ENCODE assay signal across 11 mouse cellular contexts in genomic region chr2:34106245-34106644, GRCm38 (mm10).
A peak's percentile ranks its signal among the peaks of the same experiment; 100 is the strongest.
DNase-seq lines count a peak whose midpoint lies in the region; ATAC-seq and TF ChIP-seq lines count a peak whose summit lies in the region.
"Had no signal": no experiment of that assay in that cellular context is flagged by ENCODE, and none has a peak within 500 bp of the region (broad histone marks: within the 10 kb centered on the region; RNA-seq: fewer than 3 reads in every experiment).

No protein-coding gene starts in this region.

- H3K4me3 ChIP-seq in lung, embryonic 15.5 days = no peak overlapping the region
- no peak overlapping the region for H3K4me3 ChIP-seq in lung, adult 2 months (replicated peaks; ENCODE audit: extremely low read depth, low read depth, low read length)
- H3K4me3 ChIP-seq in forebrain, embryonic 15.5 days = peak overlapping the region; percentile 6
- H3K4me3 ChIP-seq in limb, embryonic 11.5 days (ENCODE audit: low read depth, low read length) = no peak overlapping the region
- H3K4me3 ChIP-seq in neural tube, embryonic 13.5 days = peak overlapping the region; percentile 14; the same call in 1 of the 2 replicates
- no peak overlapping the region for H3K4me3 ChIP-seq in liver, postnatal 0 days (ENCODE audit: low read depth, low read length)

- no peak for DNase-seq in lung, adult 2 months
- DNase-seq in limb, embryonic 11.5 days (ENCODE audit: low spot score) = no peak
- no peak for DNase-seq in right cerebral cortex, postnatal 14 days
- DNase-seq in liver, postnatal 0 days = no peak
- DNase-seq in layer of hippocampus, postnatal 36 days = no peak
- DNase-seq: gastrocnemius, postnatal 25 days; heart, postnatal 4 days; lung, postnatal 10 days had no signal

- peaks cover 12% of the 10 kb centered on the region for H3K4me1 ChIP-seq in lung, embryonic 15.5 days
- H3K4me1 ChIP-seq in lung, adult 2 months (ENCODE audit: control insufficient read depth, insufficient read depth, low read length) = no peaks in the 10 kb centered on the region
- peaks cover 38% of the 10 kb centered on the region for H3K4me1 ChIP-seq in forebrain, embryonic 15.5 days
- peaks cover 21% of the 10 kb centered on the region for H3K4me1 ChIP-seq in limb, embryonic 11.5 days (ENCODE audit: control insufficient read depth, insufficient read depth, low read length)
- H3K4me1 ChIP-seq in neural tube, embryonic 13.5 days (replicated peaks) = peaks cover 46% of the 10 kb centered on the region
- no peaks in the 10 kb centered on the region for H3K4me1 ChIP-seq in liver, postnatal 0 days (ENCODE audit: insufficient read depth)

- WGBS in lung, embryonic 15.5 days = 44% methylated on average over 9 of the region's 9 CpGs
- WGBS in lung, adult 2 months = 66% methylated on average over 9 of the region's 9 CpGs
- 9% methylated on average over 9 of the region's 9 CpGs for WGBS in forebrain, embryonic 15.5 days
- WGBS in limb, embryonic 11.5 days = 27% methylated on average over 9 of the region's 9 CpGs
- WGBS in neural tube, embryonic 13.5 days = 15% methylated on average over 9 of the region's 9 CpGs
- 80% methylated on average over 9 of the region's 9 CpGs for WGBS in liver, postnatal 0 days (ENCODE audit: insufficient replicate concordance)

- TF ChIP-seq POLR2A in lung, adult 2 months (IDR thresholded peaks at IDR 0.05; ENCODE audit: borderline replicate concordance, extremely low read depth, low read depth, low read length) = no peak

- no peak for TF ChIP-seq CTCF in lung, adult 2 months (IDR thresholded peaks at IDR 0.05; ENCODE audit: insufficient read depth, low read length)
- no peak for TF ChIP-seq CTCF in liver, postnatal 0 days (IDR thresholded peaks at IDR 0.05; ENCODE audit: low read depth)

- H3K36me3 ChIP-seq in lung, embryonic 15.5 days = no peaks in the 10 kb centered on the region
- no peaks in the 10 kb centered on the region for H3K36me3 ChIP-seq in forebrain, embryonic 15.5 days
- H3K36me3 ChIP-seq in limb, embryonic 11.5 days (ENCODE audit: control insufficient read depth, insufficient read depth, low read length) = no peaks in the 10 kb centered on the region
- H3K36me3 ChIP-seq in neural tube, embryonic 13.5 days = no peaks in the 10 kb centered on the region
- H3K36me3 ChIP-seq in liver, postnatal 0 days (replicated peaks; ENCODE audit: insufficient read depth, low read length) = no peaks in the 10 kb centered on the region

- H3K27me3 ChIP-seq in lung, embryonic 15.5 days = 0 out of 2 replicates have a peak, but pooled peaks cover 7% of the 10 kb centered on the region
- H3K27me3 ChIP-seq in forebrain, embryonic 15.5 days = peaks cover 35% of the 10 kb centered on the region; the same call in 1 of the 2 replicates
- H3K27me3 ChIP-seq in limb, embryonic 11.5 days (ENCODE audit: control insufficient read depth, insufficient read depth, low read length) = peaks cover 6% of the 10 kb centered on the region; the same call in 1 of the 2 replicates
- H3K27me3 ChIP-seq in neural tube, embryonic 13.5 days = no peaks in the 10 kb centered on the region
- no peaks in the 10 kb centered on the region for H3K27me3 ChIP-seq in liver, postnatal 0 days (ENCODE audit: insufficient read depth, low read length)

- H3K27ac ChIP-seq in lung, embryonic 15.5 days = no peak overlapping the region
- H3K27ac ChIP-seq in forebrain, embryonic 15.5 days (replicated peaks) = peak overlapping the region; percentile 85
- no peak overlapping the region for H3K27ac ChIP-seq in limb, embryonic 11.5 days (replicated peaks; ENCODE audit: low read depth, low read length)
- peak overlapping the region; percentile 93 for H3K27ac ChIP-seq in neural tube, embryonic 13.5 days (replicated peaks)
- H3K27ac ChIP-seq in liver, postnatal 0 days (ENCODE audit: low read depth) = no peak overlapping the region

- H3K4me2 ChIP-seq in lung, embryonic 15.5 days = peak overlapping the region; percentile 39
- H3K4me2 ChIP-seq in forebrain, embryonic 15.5 days (replicated peaks) = peak overlapping the region; percentile 32
- peak overlapping the region; percentile 29 for H3K4me2 ChIP-seq in limb, embryonic 11.5 days (ENCODE audit: low read depth, severe bottlenecking)
- H3K4me2 ChIP-seq in neural tube, embryonic 13.5 days = peak overlapping the region; percentile 47
- no peak overlapping the region for H3K4me2 ChIP-seq in liver, postnatal 0 days (ENCODE audit: low read depth, low read length)

- H3K9ac ChIP-seq in lung, embryonic 15.5 days = no peak overlapping the region
- H3K9ac ChIP-seq in forebrain, embryonic 15.5 days (replicated peaks) = peak overlapping the region; percentile 22
- no peak overlapping the region for H3K9ac ChIP-seq in limb, embryonic 11.5 days (ENCODE audit: low read length)
- peak overlapping the region; percentile 59 for H3K9ac ChIP-seq in neural tube, embryonic 13.5 days
- H3K9ac ChIP-seq in liver, postnatal 0 days (replicated peaks) = no peak overlapping the region

- H3K9me3 ChIP-seq in lung, embryonic 15.5 days = no peaks in the 10 kb centered on the region
- H3K9me3 ChIP-seq in forebrain, embryonic 15.5 days = no peaks in the 10 kb centered on the region
- no peaks in the 10 kb centered on the region for H3K9me3 ChIP-seq in limb, embryonic 11.5 days (ENCODE audit: control insufficient read depth, low read length)
- H3K9me3 ChIP-seq in neural tube, embryonic 13.5 days = no peaks in the 10 kb centered on the region
- H3K9me3 ChIP-seq in liver, postnatal 0 days (ENCODE audit: low read length) = no peaks in the 10 kb centered on the region

- no peak for ATAC-seq in lung, embryonic 15.5 days (ENCODE audit: borderline replicate concordance, extremely low read depth, low FRiP score, low TSS enrichment)
- ATAC-seq in forebrain, embryonic 15.5 days (replicated peaks) = no peak
- no peak for ATAC-seq in limb, embryonic 11.5 days (ENCODE audit: insufficient number of reproducible peaks, low FRiP score, low TSS enrichment, low read depth)
- ATAC-seq in neural tube, embryonic 13.5 days (ENCODE audit: low read depth) = peak; percentile 19; the same call in 1 of the 2 replicates
- ATAC-seq in liver, postnatal 0 days = no peak

- no peak for TF ChIP-seq EP300 in liver, postnatal 0 days (IDR thresholded peaks at IDR 0.05; ENCODE audit: low read depth)

Comparison
In these comparisons a context has a peak if more than half of its experiments do, and no peak if none do; other contexts are left out.
1. H3K27ac ChIP-seq: peak in forebrain, embryonic 15.5 days (single experiment) and neural tube, embryonic 13.5 days (single experiment); none in lung, embryonic 15.5 days (single experiment), limb, embryonic 11.5 days (single experiment) and liver, postnatal 0 days (single experiment).
2. H3K4me3 ChIP-seq: peak in forebrain, embryonic 15.5 days (single experiment) and neural tube, embryonic 13.5 days (single experiment); none in lung, embryonic 15.5 days (single experiment), lung, adult 2 months (single experiment), limb, embryonic 11.5 days (single experiment) and liver, postnatal 0 days (single experiment).
3. H3K9ac ChIP-seq: peak in forebrain, embryonic 15.5 days (single experiment) and neural tube, embryonic 13.5 days (single experiment); none in lung, embryonic 15.5 days (single experiment), limb, embryonic 11.5 days (single experiment) and liver, postnatal 0 days (single experiment).